23 mouse cellular contexts compared by ENCODE assay signal in the genomic region with DNA sequence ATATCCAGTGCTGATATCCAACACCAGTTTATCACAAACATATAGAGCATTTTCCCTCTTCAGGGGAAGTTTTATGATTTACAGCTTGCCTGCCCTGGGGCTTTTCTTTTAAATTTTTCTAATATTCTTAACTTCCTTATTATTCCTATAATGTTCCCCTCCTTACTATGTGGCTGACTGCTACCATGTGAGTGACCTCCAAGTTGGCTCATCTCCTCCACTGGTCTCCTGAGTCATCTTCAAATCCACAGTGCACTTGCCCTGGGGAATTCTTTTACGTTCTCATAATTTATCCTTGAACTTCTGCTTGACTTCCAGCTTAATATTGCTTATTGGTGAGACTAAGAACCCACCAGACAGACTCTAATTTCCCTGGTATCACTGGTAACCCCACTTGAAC.
"Had no signal": no experiment of that assay in that cellular context is flagged by ENCODE, and none has a peak within 500 bp of the region (broad histone marks: within the 10 kb centered on the region; RNA-seq: fewer than 3 reads in every experiment).

No protein-coding gene starts in this region.

- DNase-seq: gastrocnemius, postnatal 14 days; gastrocnemius, postnatal 36 days; heart, adult 18-20 months; heart, postnatal 14 days; heart, postnatal 36 days; kidney, adult 18-20 months; kidney, adult 8-10 months; kidney, postnatal 10 days; kidney, postnatal 25 days; kidney, postnatal 4 days; liver; liver, embryonic 13.5 days; liver, postnatal 0 days had no signal

- H3K4me3 ChIP-seq: heart, embryonic 13.5 days; heart, embryonic 15.5 days; hindbrain, embryonic 12.5 days; intestine, embryonic 15.5 days; layer of hippocampus, adult 2 months; left cerebral cortex, adult 2 months; limb, embryonic 10.5 days; limb, embryonic 12.5 days; liver, embryonic 13.5 days; liver, embryonic 15.5 days had no signal

- H3K27ac ChIP-seq: heart, embryonic 13.5 days; heart, embryonic 15.5 days; hindbrain, embryonic 12.5 days; hindbrain, embryonic 14.5 days; intestine, embryonic 15.5 days; layer of hippocampus, adult 2 months; left cerebral cortex, adult 2 months; limb, embryonic 10.5 days; limb, embryonic 12.5 days; liver, embryonic 13.5 days; liver, embryonic 15.5 days had no signal

- H3K9me3 ChIP-seq: heart, embryonic 13.5 days; heart, embryonic 15.5 days; hindbrain, embryonic 12.5 days; intestine, embryonic 15.5 days; limb, embryonic 10.5 days; limb, embryonic 12.5 days; liver, embryonic 13.5 days; liver, embryonic 15.5 days had no signal

- H3K27me3 ChIP-seq: heart, embryonic 13.5 days; heart, embryonic 15.5 days; hindbrain, embryonic 12.5 days; intestine, embryonic 15.5 days; limb, embryonic 12.5 days; liver, embryonic 13.5 days; liver, embryonic 15.5 days had no signal

- H3K36me3 ChIP-seq: hindbrain, embryonic 12.5 days; intestine, embryonic 15.5 days; limb, embryonic 10.5 days; limb, embryonic 12.5 days; liver, embryonic 13.5 days; liver, embryonic 15.5 days had no signal

- H3K4me1 ChIP-seq: heart, embryonic 15.5 days; hindbrain, embryonic 12.5 days; intestine, embryonic 15.5 days; limb, embryonic 10.5 days; limb, embryonic 12.5 days; liver, embryonic 13.5 days; liver, embryonic 15.5 days had no signal
